Mouse (Mus musculus): Measurements from ENCODE around the gene Phc2.

- TF ChIP-seq MEF2A (IDR thresholded peaks at IDR 0.05; ENCODE audit: extremely low read depth, insufficient replicate concordance, low read depth, low read length, poor library complexity, severe bottlenecking) (no peak), E2F4 (IDR thresholded peaks at IDR 0.05; ENCODE audit: borderline replicate concordance, low read depth, low read length) (no peak), ZMIZ1 (IDR thresholded peaks at IDR 0.05; ENCODE audit: low read depth, low read length) (no peak), ZC3H11A (IDR thresholded peaks at IDR 0.05; ENCODE audit: low read depth, low read length) (no peak), CTCF (IDR thresholded peaks at IDR 0.05 in 2 of 3, conservative IDR thresholded peaks at IDR 0.05 in 1 of 3; ENCODE audit: control insufficient read depth in 1 of 3, insufficient read depth in 1 of 3, low read depth in 2 of 3, low read length in 3 of 3, poor library complexity in 1 of 3, severe bottlenecking in 1 of 3) (no peak), KAT2A (conservative IDR thresholded peaks at IDR 0.05; ENCODE audit: low read depth, low read length) (no peak), ETS1 (IDR thresholded peaks at IDR 0.05; ENCODE audit: low read depth, low read length) (no peak), MAX (IDR thresholded peaks at IDR 0.05; ENCODE audit: low read length) (no peak), POLR2A (IDR thresholded peaks at IDR 0.05; ENCODE audit: control insufficient read depth in 1 of 2, insufficient read depth in 1 of 2, low read depth in 1 of 2, low read length in 2 of 2, poor library complexity in 1 of 2) (no peak), NELFE (IDR thresholded peaks at IDR 0.05; ENCODE audit: low read depth, low read length) (no peak), SMC3 (IDR thresholded peaks at IDR 0.05; ENCODE audit: low read depth, low read length) (no peak)
Measured at GRCm38 (mm10) chr4:128727721-128728430, 73.4 kb downstream of the Phc2 start.

Data from MEL (cell line).